9 mouse cellular contexts compared by ENCODE assay signal in the genomic region with DNA sequence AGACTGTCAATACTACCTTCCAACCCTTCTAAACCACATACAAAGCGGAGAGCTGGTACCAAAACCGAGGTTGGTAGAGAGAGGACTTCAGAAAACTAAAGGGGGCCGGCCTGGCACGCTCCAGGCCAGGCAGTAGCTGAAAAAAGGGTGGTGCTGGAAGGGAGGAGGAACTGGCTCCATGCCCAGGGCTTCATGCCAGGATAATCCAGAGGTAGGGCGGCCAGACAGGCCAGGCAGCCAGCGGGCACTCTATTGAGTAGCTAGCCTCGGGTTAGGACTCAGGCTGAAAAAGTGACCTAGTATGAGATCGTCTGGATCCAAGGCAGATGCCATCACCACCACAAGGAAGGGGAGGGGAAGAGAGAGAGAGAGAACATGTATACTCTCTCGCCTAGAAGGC. TPM values are rescaled to one million over a fixed set of nuclear protein-coding genes. Genes with fewer than 3 reads are reported as not detected.
A peak's percentile ranks its signal among the peaks of the same experiment; 100 is the strongest.
DNase-seq lines count a peak whose midpoint lies in the region; ATAC-seq lines count a peak whose summit lies in the region.
"Had no signal": no experiment of that assay in that cellular context is flagged by ENCODE, and none has a peak within 500 bp of the region (broad histone marks: within the 10 kb centered on the region; RNA-seq: fewer than 3 reads in every experiment).

No protein-coding gene starts in this region.

- ATAC-seq in midbrain, embryonic 11.5 days (ENCODE audit: low FRiP score), result no peak
- peak; percentile 78 for ATAC-seq in erythroblast, adult 5-6 weeks (replicated peaks; ENCODE audit: low FRiP score, poor library complexity, severe bottlenecking)
- ATAC-seq in heart, embryonic 16.5 days (replicated peaks; ENCODE audit: extremely low read depth, insufficient read depth, low FRiP score), result peak; percentile 79

- no peak overlapping the region for H3K9ac ChIP-seq in midbrain, embryonic 11.5 days (ENCODE audit: low read length)
- H3K9ac ChIP-seq in heart, embryonic 16.5 days (ENCODE audit: low read length), result peak overlapping the region; percentile 42; the same call in 1 of the 2 replicates

- 86% methylated on average over 9 of the region's 9 CpGs for whole genome bisulfite sequencing in midbrain, embryonic 10.5 days
- 76% methylated on average over 9 of the region's 9 CpGs for WGBS in midbrain, embryonic 11.5 days
- 25% methylated on average over 9 of the region's 9 CpGs for WGBS in heart, embryonic 16.5 days

- H3K27me3 ChIP-seq in midbrain, embryonic 10.5 days (ENCODE audit: low read depth, poor library complexity, severe bottlenecking), result no peaks in the 10 kb centered on the region
- H3K27me3 ChIP-seq in midbrain, embryonic 11.5 days (ENCODE audit: control insufficient read depth, insufficient read depth, low read length), result no peaks in the 10 kb centered on the region
- H3K27me3 ChIP-seq in heart, embryonic 16.5 days (ENCODE audit: control insufficient read depth, insufficient read depth, low read length), result no peaks in the 10 kb centered on the region

- H3K27ac ChIP-seq in midbrain, embryonic 10.5 days (replicated peaks), result peak overlapping the region; percentile 99; the same call in 1 of the 2 replicates
- H3K27ac ChIP-seq in midbrain, embryonic 11.5 days (ENCODE audit: low read depth, low read length), result no peak overlapping the region; the same call in 1 of the 2 replicates
- H3K27ac ChIP-seq in heart, embryonic 16.5 days (ENCODE audit: low read length), result peak overlapping the region; percentile 88

- no peak overlapping the region for H3K4me3 ChIP-seq in midbrain, embryonic 10.5 days
- no peak overlapping the region for H3K4me3 ChIP-seq in midbrain, embryonic 11.5 days (ENCODE audit: low read depth, low read length)
- no peak overlapping the region for H3K4me3 ChIP-seq in heart, embryonic 16.5 days (ENCODE audit: low read length)

- H3K4me2 ChIP-seq in midbrain, embryonic 11.5 days, result no peak overlapping the region
- peak overlapping the region; percentile 40 for H3K4me2 ChIP-seq in heart, embryonic 16.5 days (ENCODE audit: low read depth, low read length)

- peaks cover 80% of the 10 kb centered on the region for H3K4me1 ChIP-seq in midbrain, embryonic 10.5 days
- peaks cover 47% of the 10 kb centered on the region for H3K4me1 ChIP-seq in midbrain, embryonic 11.5 days (ENCODE audit: control insufficient read depth, insufficient read depth, low read length)
- H3K4me1 ChIP-seq in heart, embryonic 16.5 days (ENCODE audit: control insufficient read depth, insufficient read depth, low read length), result peaks cover 49% of the 10 kb centered on the region

- H3K36me3 ChIP-seq in midbrain, embryonic 10.5 days, result peaks cover 64% of the 10 kb centered on the region
- peaks cover 4% of the 10 kb centered on the region for H3K36me3 ChIP-seq in midbrain, embryonic 11.5 days (ENCODE audit: control insufficient read depth, insufficient read depth, low read length)
- no peaks in the 10 kb centered on the region for H3K36me3 ChIP-seq in heart, embryonic 16.5 days (ENCODE audit: control insufficient read depth, insufficient read depth)

- DNase-seq in midbrain, embryonic 10.5 days (ENCODE audit: low spot score), result no peak
- no peak for DNase-seq in midbrain, embryonic 11.5 days (ENCODE audit: low spot score, missing footprints)
- DNase-seq in kidney, postnatal 14 days, result peak; percentile 93
- DNase-seq in lung, postnatal 14 days, result peak; percentile 87
- DNase-seq in urinary bladder, postnatal 25 days (ENCODE audit: low spot score), result peak; percentile 74
- no peak for DNase-seq in cerebellum, adult 18-20 months

- H3K9me3 ChIP-seq in midbrain, embryonic 10.5 days (replicated peaks), result no peaks in the 10 kb centered on the region
- no peaks in the 10 kb centered on the region for H3K9me3 ChIP-seq in midbrain, embryonic 11.5 days (ENCODE audit: control insufficient read depth, low read length)
- no peaks in the 10 kb centered on the region for H3K9me3 ChIP-seq in heart, embryonic 16.5 days (replicated peaks; ENCODE audit: control insufficient read depth, low read length)

RNA-seq across cellular contexts. Expression of gene Igf2bp1, which starts 17.2 kb away (rescaled TPM):
- polyA plus RNA-seq in midbrain, embryonic 10.5 days (2016; fragmentation: Nextera tagmentation; extraction: Ambion mirVana), result 176 and 190 TPM in 2 replicates
- 92.9 and 95.1 TPM in 2 replicates for polyA plus RNA-seq in midbrain, embryonic 11.5 days (2014; fragmentation: Nextera tagmentation; extraction: Ambion mirVana)
- total RNA-seq in erythroblast, adult 5-6 weeks (2015; ENCODE audit: low replicate concordance), result not detected in 2 replicates
- total RNA-seq in erythroblast, adult 5-6 weeks (2017; ENCODE audit: low replicate concordance), result not detected in 2 replicates
- 21.1 and 24.6 TPM in 2 replicates for polyA plus RNA-seq in heart, embryonic 16.5 days (2015; fragmentation: Nextera tagmentation; extraction: Ambion mirVana)

RNA-seq across cellular contexts. Expression of gene Gip, which starts 35.8 kb away (rescaled TPM):
- polyA plus RNA-seq in midbrain, embryonic 10.5 days (2016; fragmentation: Nextera tagmentation; extraction: Ambion mirVana), result not detected in 2 replicates
- not detected in 2 replicates for polyA plus RNA-seq in midbrain, embryonic 11.5 days (2014; fragmentation: Nextera tagmentation; extraction: Ambion mirVana)
- total RNA-seq in erythroblast, adult 5-6 weeks (2015; ENCODE audit: low replicate concordance), result not detected in 2 replicates
- not detected in 2 replicates for total RNA-seq in erythroblast, adult 5-6 weeks (2017; ENCODE audit: low replicate concordance)
- polyA plus RNA-seq in heart, embryonic 16.5 days (2015; fragmentation: Nextera tagmentation; extraction: Ambion mirVana), result not detected in 2 replicates
- total RNA-seq: CH12.LX had no signal

RNA-seq across cellular contexts. Expression of gene Snf8, which starts 46.2 kb away (rescaled TPM):
- 106 and 110 TPM in 2 replicates for polyA plus RNA-seq in midbrain, embryonic 10.5 days (2016; fragmentation: Nextera tagmentation; extraction: Ambion mirVana)
- polyA plus RNA-seq in midbrain, embryonic 11.5 days (2014; fragmentation: Nextera tagmentation; extraction: Ambion mirVana), result 36.7 and 43.0 TPM in 2 replicates
- total RNA-seq in erythroblast, adult 5-6 weeks (2015; ENCODE audit: low replicate concordance), result 25.7 and 27.9 TPM in 2 replicates
- 11.3 and 37.1 TPM in 2 replicates for total RNA-seq in erythroblast, adult 5-6 weeks (2017; ENCODE audit: low replicate concordance)
- polyA plus RNA-seq in heart, embryonic 16.5 days (2015; fragmentation: Nextera tagmentation; extraction: Ambion mirVana), result 69.3 and 72.0 TPM in 2 replicates

Comparison
In these comparisons a context has a peak if more than half of its experiments do, and no peak if none do; other contexts are left out.
1. DNase-seq: peak in kidney, postnatal 14 days (single experiment), lung, postnatal 14 days (single experiment) and urinary bladder, postnatal 25 days (single experiment); none in midbrain, embryonic 10.5 days (single experiment), midbrain, embryonic 11.5 days (single experiment) and cerebellum, adult 18-20 months (0 of 2).